Mouse (Mus musculus): ENCODE data around the gene Lmbr1. TPM values are rescaled to one million over a fixed set of nuclear protein-coding genes. Genes with fewer than 3 reads are reported as not detected.

Lmbr1 gene
- total RNA-seq, 1 experiment from 2014 or later = 1.4 TPM

Other genes with a start within 250 kb of the Lmbr1 start
- gene Rnf32, start 182.4 kb downstream of the Lmbr1 start, total RNA-seq (2017) = 0.93 TPM in 1 of 2 replicates, not detected in the other
- 9.9 and 11.1 TPM in 2 replicates for gene Nom1, start 56.3 kb upstream of the Lmbr1 start, total RNA-seq (2017)
- not detected in 2 replicates for gene Mnx1, start 100.1 kb upstream of the Lmbr1 start, total RNA-seq (2017)
- 36.2 and 39.2 TPM in 2 replicates for gene Ube3c, start 190.9 kb upstream of the Lmbr1 start, total RNA-seq (2017)